Mouse (Mus musculus) CD4-positive naive resting alpha-beta T cell, adult 76 days (primary cell): ENCODE measurements around the gene Osbpl9. TPM values are rescaled to one million over a fixed set of nuclear protein-coding genes. Genes with fewer than 3 reads are reported as not detected.

Experiments
- total RNA-seq: library from RNA; stranded (reverse); gene quantifications from one replicate; pipeline ENCODE4 v1.2.4, GENCODE M21; 2023

Osbpl9 gene
- 182 TPM for total RNA-seq

GRCm38 (mm10) chr4:109201582-109202424 is at the start of gene Osbpl9:
Osbpl9 (minus strand) TSS chr4:109202272.

GRCm38 (mm10) chr4:109234185-109234584 is 32.1 kb upstream of the Osbpl9 start, which contains the start of gene Calr4:
Calr4 (plus strand) TSS chr4:109234485.

Other genes with a start within 250 kb of the Osbpl9 start
- gene Nrd1, start 201.6 kb downstream of the Osbpl9 start, total RNA-seq: 193 TPM
- not detected for gene Calr4, start 32.2 kb upstream of the Osbpl9 start, total RNA-seq
- 104 TPM for gene Eps15, start 78.0 kb upstream of the Osbpl9 start, total RNA-seq
- 0.38 TPM for gene Ttc39a, start 204.4 kb upstream of the Osbpl9 start, total RNA-seq